In the genomic region with DNA sequence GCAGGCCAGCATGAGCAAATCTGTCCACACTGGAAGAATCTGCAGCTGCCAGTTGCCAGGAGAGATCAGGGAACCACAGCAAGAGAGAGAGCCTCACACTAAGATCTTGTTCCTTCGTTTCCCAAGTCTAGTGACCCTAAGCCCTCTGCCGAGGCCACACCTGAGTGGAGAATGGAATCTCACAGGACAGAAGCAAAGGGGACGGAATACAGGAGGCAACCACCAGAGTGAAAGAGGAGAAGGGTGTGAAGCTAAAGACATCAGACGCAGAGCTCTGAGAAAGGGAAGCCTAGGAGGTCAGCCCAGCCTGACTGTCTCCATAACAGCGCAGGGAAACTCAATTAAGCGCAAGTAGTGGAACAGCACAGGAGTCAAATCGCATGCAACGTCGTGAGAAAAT, we compare ENCODE assay signal across 17 mouse cellular contexts.
"Had no signal": no experiment of that assay in that cellular context is flagged by ENCODE, and none has a peak within 500 bp of the region (broad histone marks: within the 10 kb centered on the region; RNA-seq: fewer than 3 reads in every experiment).

No protein-coding gene starts in this region.

- H3K36me3 ChIP-seq: lung, embryonic 15.5 days; midbrain, embryonic 13.5 days; midbrain, embryonic 15.5 days; neural tube, embryonic 12.5 days; stomach, embryonic 15.5 days had no signal

- H3K9me3 ChIP-seq: lung, embryonic 15.5 days; midbrain, embryonic 13.5 days; midbrain, embryonic 15.5 days; neural tube, embryonic 12.5 days; stomach, embryonic 15.5 days had no signal

- H3K4me2 ChIP-seq: lung, embryonic 15.5 days; midbrain, embryonic 11.5 days; midbrain, embryonic 13.5 days; midbrain, embryonic 15.5 days; neural tube, embryonic 12.5 days; stomach, embryonic 15.5 days had no signal

- H3K4me1 ChIP-seq: lung, embryonic 15.5 days; megakaryocyte, embryonic 14.5 days; midbrain, embryonic 13.5 days; midbrain, embryonic 15.5 days; neural tube, embryonic 12.5 days; stomach, embryonic 15.5 days had no signal

- H3K9ac ChIP-seq: lung, embryonic 15.5 days; midbrain, embryonic 13.5 days; midbrain, embryonic 15.5 days; neural tube, embryonic 12.5 days; stomach, embryonic 15.5 days had no signal

- H3K27ac ChIP-seq: lung, embryonic 15.5 days; macrophage; midbrain, embryonic 13.5 days; midbrain, embryonic 15.5 days; neural tube, embryonic 12.5 days; stomach, embryonic 15.5 days; stomach, postnatal 0 days had no signal

- ATAC-seq: lung, postnatal 0 days; midbrain, embryonic 13.5 days; midbrain, embryonic 15.5 days had no signal

- H3K27me3 ChIP-seq: lung, embryonic 15.5 days; megakaryocyte, embryonic 14.5 days; midbrain, embryonic 13.5 days; midbrain, embryonic 15.5 days; neural tube, embryonic 12.5 days; stomach, embryonic 15.5 days had no signal

- H3K4me3 ChIP-seq: lung, embryonic 15.5 days; megakaryocyte, embryonic 14.5 days; midbrain, embryonic 13.5 days; midbrain, embryonic 15.5 days; neural tube, embryonic 12.5 days; stomach, embryonic 15.5 days had no signal

- DNase-seq: lung, adult 2 months; lung, postnatal 14 days; lung, postnatal 36 days; right cerebral cortex, postnatal 14 days; thymus, adult 2 months; thymus, postnatal 25 days; thymus, postnatal 4 days had no signal
